In the genomic region with DNA sequence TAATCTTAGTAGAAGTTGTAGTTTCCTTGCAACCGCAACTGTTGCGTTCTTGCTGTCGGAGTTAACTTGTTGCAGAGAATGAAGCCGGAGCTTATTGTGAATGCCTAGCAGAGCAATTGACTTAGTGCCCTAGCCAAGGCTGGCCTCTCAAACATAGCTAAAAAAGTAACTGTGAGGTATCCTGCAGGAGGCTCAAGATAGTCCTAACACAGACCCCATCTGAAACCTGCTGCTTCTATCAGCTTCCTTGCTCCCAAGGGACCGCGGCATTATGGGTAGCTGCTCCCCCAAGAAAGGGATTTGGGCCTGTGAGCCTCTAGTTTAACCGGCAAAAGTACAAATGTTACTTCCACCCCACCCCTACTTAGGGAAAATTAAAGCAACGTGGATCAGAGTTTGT, we compare ENCODE assay signal across 9 mouse cellular contexts. TPM values are rescaled to one million over a fixed set of nuclear protein-coding genes. Genes with fewer than 3 reads are reported as not detected.
A peak's percentile ranks its signal among the peaks of the same experiment; 100 is the strongest.
DNase-seq lines count a peak whose midpoint lies in the region; ATAC-seq lines count a peak whose summit lies in the region.
"Had no signal": no experiment of that assay in that cellular context is flagged by ENCODE, and none has a peak within 500 bp of the region (broad histone marks: within the 10 kb centered on the region; RNA-seq: fewer than 3 reads in every experiment).

No protein-coding gene starts in this region.

- peaks cover 18% of the 10 kb centered on the region for H3K36me3 ChIP-seq in hindbrain, embryonic 12.5 days
- peaks cover 26% of the 10 kb centered on the region for H3K36me3 ChIP-seq in midbrain, embryonic 14.5 days (ENCODE audit: control insufficient read depth, insufficient read depth, low read length)

- H3K27me3 ChIP-seq in hindbrain, embryonic 12.5 days, result no peaks in the 10 kb centered on the region
- H3K27me3 ChIP-seq in midbrain, embryonic 14.5 days (ENCODE audit: control insufficient read depth, insufficient read depth, low read length), result no peaks in the 10 kb centered on the region

- H3K9ac ChIP-seq in hindbrain, embryonic 12.5 days, result no peak overlapping the region
- peak overlapping the region; percentile 97; the same call in 1 of the 2 replicates for H3K9ac ChIP-seq in midbrain, embryonic 14.5 days (replicated peaks; ENCODE audit: low read length)

- 47% methylated on average over 8 of the region's 8 CpGs for WGBS in hindbrain, embryonic 12.5 days
- 34% methylated on average over 8 of the region's 8 CpGs for WGBS in midbrain, embryonic 14.5 days

- no peak for ATAC-seq in hindbrain, embryonic 12.5 days (ENCODE audit: low FRiP score)
- ATAC-seq in midbrain, embryonic 14.5 days (ENCODE audit: low FRiP score, low TSS enrichment), result no peak

- peaks cover 12% of the 10 kb centered on the region for H3K4me1 ChIP-seq in brown adipose tissue, adult 24 weeks (ENCODE audit: control insufficient read depth, insufficient read depth, insufficient read length, low read length)
- peaks cover 21% of the 10 kb centered on the region for H3K4me1 ChIP-seq in hindbrain, embryonic 12.5 days
- H3K4me1 ChIP-seq in midbrain, embryonic 14.5 days (ENCODE audit: control insufficient read depth, insufficient read depth, low read length), result peaks cover 13% of the 10 kb centered on the region

- peak overlapping the region; percentile 88 for H3K4me2 ChIP-seq in hindbrain, embryonic 12.5 days (replicated peaks)
- H3K4me2 ChIP-seq in midbrain, embryonic 14.5 days (ENCODE audit: low read length), result peak overlapping the region; percentile 59

- peak overlapping the region; percentile 98 for H3K4me3 ChIP-seq in brown adipose tissue, adult 24 weeks (ENCODE audit: insufficient read depth, low read depth, low read length)
- peak overlapping the region; percentile 86; the same call in 1 of the 2 replicates for H3K4me3 ChIP-seq in hindbrain, embryonic 12.5 days
- no peak overlapping the region; the same call in 1 of the 2 replicates for H3K4me3 ChIP-seq in midbrain, embryonic 14.5 days (replicated peaks; ENCODE audit: low read depth, low read length)

- peak overlapping the region; percentile 50 for H3K27ac ChIP-seq in brown adipose tissue, adult 24 weeks (replicated peaks; ENCODE audit: low read depth, low read length)
- peak overlapping the region; percentile 98; the same call in 1 of the 2 replicates for H3K27ac ChIP-seq in hindbrain, embryonic 12.5 days
- H3K27ac ChIP-seq in midbrain, embryonic 14.5 days (replicated peaks; ENCODE audit: low read depth, low read length), result no peak overlapping the region

- peak; percentile 49 to 58 for DNase-seq in heart, adult 18-20 months
- DNase-seq in heart, adult 8-10 months (ENCODE audit: low spot score), result no peak
- DNase-seq in midbrain, embryonic 14.5 days, result peak; percentile 19
- DNase-seq in T-cell, adult 2 months (ENCODE audit: low spot score), result no peak
- DNase-seq in right cerebral cortex, adult 18-20 months, result no peak
- no peak for DNase-seq in adrenal gland, postnatal 4 days (ENCODE audit: low spot score in 2 of 2)

- H3K9me3 ChIP-seq in hindbrain, embryonic 12.5 days (replicated peaks), result no peaks in the 10 kb centered on the region
- no peaks in the 10 kb centered on the region for H3K9me3 ChIP-seq in midbrain, embryonic 14.5 days (ENCODE audit: control insufficient read depth, low read length)
- H3K9me3 ChIP-seq: G1E had no signal

RNA-seq across cellular contexts. Expression of a gene that starts 0.9 kb away (rescaled TPM):
- 10 to 100 TPM; 59.5 to 74.3 TPM for total RNA-seq in heart, adult 18-20 months (2021)
- 10 to 100 TPM; 27.4 to 65.8 (median 39.3) TPM for total RNA-seq in heart, adult 8-10 months (2022)
- polyA plus RNA-seq in brown adipose tissue, adult 24 weeks (2012; ENCODE audit: insufficient read depth, insufficient read length, missing spikeins), result 29.4 and 35.2 TPM in 2 replicates
- 42.8 and 49.1 TPM in 2 replicates for polyA plus RNA-seq in hindbrain, embryonic 12.5 days (2016; fragmentation: Nextera tagmentation; extraction: Ambion mirVana)
- polyA plus RNA-seq in midbrain, embryonic 14.5 days (2014; fragmentation: Nextera tagmentation; extraction: Ambion mirVana), result 49.6 and 52.1 TPM in 2 replicates
- total RNA-seq in adrenal gland, postnatal 4 days (2021), result 100 to 1,000 TPM; 108 to 131 TPM

Comparison
In these comparisons a context has a peak if more than half of its experiments do, and no peak if none do; other contexts are left out.
1. DNase-seq: peak in heart, adult 18-20 months (2 of 2) and midbrain, embryonic 14.5 days (single experiment); none in heart, adult 8-10 months (single experiment), T-cell, adult 2 months (single experiment), right cerebral cortex, adult 18-20 months (single experiment) and adrenal gland, postnatal 4 days (0 of 2).